In genomic region chr6:31660778-31661177, GRCm38 (mm10) we compare ENCODE assay signal across 9 mouse cellular contexts.
A peak's percentile ranks its signal among the peaks of the same experiment; 100 is the strongest.
DNase-seq lines count a peak whose midpoint lies in the region; ATAC-seq lines count a peak whose summit lies in the region.
"Had no signal": no experiment of that assay in that cellular context is flagged by ENCODE, and none has a peak within 500 bp of the region (broad histone marks: within the 10 kb centered on the region; RNA-seq: fewer than 3 reads in every experiment).

No protein-coding gene starts in this region.

- intact Hi-C loops in left cerebral cortex, postnatal 10 days (cut with DNase I): loop anchor here (5.0 kb wide), 2 partner anchors 277 to 932 kb away; no protein-coding TSS in a partner anchor

- no peak overlapping the region for H3K4me2 ChIP-seq in intestine, embryonic 15.5 days (replicated peaks)

- no peaks in the 10 kb centered on the region for H3K36me3 ChIP-seq in heart, embryonic 10.5 days
- H3K36me3 ChIP-seq in intestine, embryonic 15.5 days: no peaks in the 10 kb centered on the region

- DNase-seq in heart, adult 18-20 months: peak; percentile 56 to 79
- no peak for DNase-seq in heart, embryonic 10.5 days (ENCODE audit: low spot score)
- DNase-seq in cerebellum, postnatal 10 days: peak; percentile 85 to 89
- DNase-seq in frontal cortex, postnatal 25 days (ENCODE audit: low spot score in 2 of 2): peak; percentile 49 to 65
- peak; percentile 67 to 72 for DNase-seq in left cerebral cortex, postnatal 10 days (ENCODE audit: extremely low spot score in 1 of 2, low spot score in 2 of 2)
- DNase-seq in right cerebral cortex, postnatal 4 days: peak; percentile 62

- 0 out of 2 replicates have a peak, but pooled peaks cover 4% of the 10 kb centered on the region for H3K4me1 ChIP-seq in heart, embryonic 10.5 days
- H3K4me1 ChIP-seq in intestine, embryonic 15.5 days (replicated peaks): no peaks in the 10 kb centered on the region

- ATAC-seq in intestine, embryonic 15.5 days: peak; percentile 53; the same call in 1 of the 2 replicates
- ATAC-seq in megakaryocyte progenitor cell, adult 5-6 weeks (replicated peaks; ENCODE audit: poor library complexity): peak; percentile 73

- no peak overlapping the region for H3K4me3 ChIP-seq in heart, embryonic 10.5 days
- no peak overlapping the region for H3K4me3 ChIP-seq in intestine, embryonic 15.5 days (replicated peaks)

- H3K27me3 ChIP-seq in heart, embryonic 10.5 days (ENCODE audit: insufficient read depth, poor library complexity, severe bottlenecking): peaks cover 9% of the 10 kb centered on the region
- 0 out of 2 replicates have a peak, but pooled peaks cover 4% of the 10 kb centered on the region for H3K27me3 ChIP-seq in intestine, embryonic 15.5 days (replicated peaks)

- H3K9ac ChIP-seq in intestine, embryonic 15.5 days: no peak overlapping the region

- WGBS in heart, embryonic 10.5 days: 15% methylated on average over 8 of the region's 8 CpGs
- WGBS in intestine, embryonic 15.5 days: 13% methylated on average over 8 of the region's 8 CpGs

- no peaks in the 10 kb centered on the region for H3K9me3 ChIP-seq in heart, embryonic 10.5 days
- H3K9me3 ChIP-seq in intestine, embryonic 15.5 days: no peaks in the 10 kb centered on the region

- no peak overlapping the region for H3K27ac ChIP-seq in heart, embryonic 10.5 days
- H3K27ac ChIP-seq in intestine, embryonic 15.5 days: no peak overlapping the region
- H3K27ac ChIP-seq: macrophage had no signal
